Mouse (Mus musculus): ENCODE results near the gene Eea1. TPM values are rescaled to one million over a fixed set of nuclear protein-coding genes. Genes with fewer than 3 reads are reported as not detected.
A peak's percentile ranks its signal among the peaks of the same experiment; 100 is the strongest.

Eea1 gene
- polyA plus RNA-seq, 1 experiment from 2014 or later: 24.4 TPM

- WGBS: 69% methylated on average over 2 of the region's 2 CpGs
Measured at GRCm38 (mm10) chr10:96017418-96017817, 77.0 kb downstream of the Eea1 start.

GRCm38 (mm10) chr10:96033356-96033984 is 93.0 kb downstream of the Eea1 start:
- H3K4me1 ChIP-seq: no peaks in the 10 kb centered on the region
- no peak overlapping the region for H3K9ac ChIP-seq
- no peak for ATAC-seq (ENCODE audit: insufficient number of reproducible peaks, low FRiP score, low TSS enrichment, low read depth)
- no peaks in the 10 kb centered on the region for H3K9me3 ChIP-seq
- no peak overlapping the region for H3K4me3 ChIP-seq
- H3K36me3 ChIP-seq: peaks cover 6% of the 10 kb centered on the region; the same call in 1 of the 2 replicates
- H3K27me3 ChIP-seq: no peaks in the 10 kb centered on the region
- H3K27ac ChIP-seq: no peak overlapping the region
- H3K4me2 ChIP-seq: no peak overlapping the region
- WGBS: 51% methylated on average over 10 of the region's 10 CpGs

More at GRCm38 (mm10) chr10:96017418-96017817, 77.0 kb downstream of the Eea1 start:
- Histone ChIP-seq H3K27ac (no peak overlapping the region), H3K27me3 (no peaks in the 10 kb centered on the region), H3K4me2 (no peak overlapping the region), H3K9ac (no peak overlapping the region), H3K36me3 (peaks cover 33% of the 10 kb centered on the region), H3K4me3 (no peak overlapping the region), H3K9me3 (no peaks in the 10 kb centered on the region), H3K4me1 (no peaks in the 10 kb centered on the region)
- ATAC-seq (ENCODE audit: insufficient number of reproducible peaks, low FRiP score, low TSS enrichment, low read depth): no peak

DNA sequence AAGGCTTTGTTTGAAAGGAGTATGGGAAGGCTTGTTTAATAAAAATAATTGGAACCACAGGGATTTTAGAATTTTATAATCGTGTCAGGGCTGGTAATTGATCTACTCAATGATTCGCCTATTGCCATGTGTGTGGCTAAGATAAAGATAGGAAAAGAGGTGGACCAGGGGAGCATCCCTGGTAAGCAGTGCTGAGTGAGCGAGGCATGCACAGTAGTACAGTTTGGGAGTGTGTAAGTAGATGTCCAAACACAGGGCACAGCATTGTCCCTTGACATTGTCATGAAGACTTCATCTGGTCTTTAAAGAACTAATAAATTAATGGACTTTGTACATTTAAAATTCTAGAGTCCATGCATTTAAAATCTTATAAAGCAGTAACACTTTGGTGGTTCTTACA is 93.7 kb downstream of the Eea1 start:
- no peaks in the 10 kb centered on the region for H3K4me1 ChIP-seq
- WGBS: 72% methylated on average over 3 of the region's 3 CpGs
- no peaks in the 10 kb centered on the region for H3K27me3 ChIP-seq
- H3K36me3 ChIP-seq: peaks cover 12% of the 10 kb centered on the region
- no peak overlapping the region for H3K4me3 ChIP-seq
- no peaks in the 10 kb centered on the region for H3K9me3 ChIP-seq
- H3K4me2 ChIP-seq: no peak overlapping the region
- no peak overlapping the region for H3K9ac ChIP-seq
- H3K27ac ChIP-seq: no peak overlapping the region
- ATAC-seq (ENCODE audit: insufficient number of reproducible peaks, low FRiP score, low TSS enrichment, low read depth): no peak

DNA sequence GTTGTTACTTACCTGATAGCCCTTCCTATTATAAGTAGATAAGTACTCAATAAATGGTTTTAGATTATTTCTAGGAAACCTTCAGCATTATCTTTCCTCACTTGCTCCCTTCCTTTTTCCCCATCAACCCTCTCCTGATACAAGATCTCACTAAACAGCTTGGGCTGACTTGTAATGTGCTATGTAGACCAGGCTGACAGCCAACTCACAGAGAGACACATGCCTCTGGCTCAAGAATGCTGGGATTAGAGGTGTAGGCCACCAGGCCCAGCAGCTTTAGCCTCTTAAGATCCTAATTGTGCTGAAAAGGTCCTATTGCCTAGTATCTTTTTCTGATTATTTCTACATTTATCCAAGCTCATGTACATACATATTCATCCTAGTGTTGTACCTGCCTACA is 95.5 kb downstream of the Eea1 start:
- H3K27me3 ChIP-seq: no peaks in the 10 kb centered on the region
- H3K4me1 ChIP-seq: no peaks in the 10 kb centered on the region
- H3K27ac ChIP-seq: no peak overlapping the region
- no peak for ATAC-seq (ENCODE audit: insufficient number of reproducible peaks, low FRiP score, low TSS enrichment, low read depth)
- H3K36me3 ChIP-seq: peaks cover 24% of the 10 kb centered on the region
- no peak overlapping the region for H3K4me3 ChIP-seq
- H3K9ac ChIP-seq: no peak overlapping the region
- no peaks in the 10 kb centered on the region for H3K9me3 ChIP-seq
- no peak overlapping the region for H3K4me2 ChIP-seq

GRCm38 (mm10) chr10:96044216-96044615 is 103.8 kb downstream of the Eea1 start:
- Histone ChIP-seq H3K27me3 (no peaks in the 10 kb centered on the region), H3K4me3 (no peak overlapping the region), H3K4me1 (no peaks in the 10 kb centered on the region), H3K27ac (no peak overlapping the region), H3K9me3 (no peaks in the 10 kb centered on the region), H3K9ac (no peak overlapping the region), H3K4me2 (no peak overlapping the region), H3K36me3 (peaks cover 22% of the 10 kb centered on the region)
- 93% methylated on average over 2 of the region's 2 CpGs for WGBS
- ATAC-seq (ENCODE audit: insufficient number of reproducible peaks, low FRiP score, low TSS enrichment, low read depth): no peak

- ATAC-seq (ENCODE audit: insufficient number of reproducible peaks, low FRiP score, low TSS enrichment, low read depth): no peak
- WGBS: 39% methylated on average over 9 of the region's 9 CpGs
- H3K27me3 ChIP-seq: no peaks in the 10 kb centered on the region
- H3K4me2 ChIP-seq: no peak overlapping the region
- no peak overlapping the region for H3K4me3 ChIP-seq
- peaks cover 3% of the 10 kb centered on the region; the same call in 1 of the 2 replicates for H3K36me3 ChIP-seq
- H3K27ac ChIP-seq: no peak overlapping the region
- H3K9me3 ChIP-seq: no peaks in the 10 kb centered on the region
- no peaks in the 10 kb centered on the region for H3K4me1 ChIP-seq
- no peak overlapping the region for H3K9ac ChIP-seq
Measured at GRCm38 (mm10) chr10:96047960-96048536, 107.6 kb downstream of the Eea1 start.

DNA sequence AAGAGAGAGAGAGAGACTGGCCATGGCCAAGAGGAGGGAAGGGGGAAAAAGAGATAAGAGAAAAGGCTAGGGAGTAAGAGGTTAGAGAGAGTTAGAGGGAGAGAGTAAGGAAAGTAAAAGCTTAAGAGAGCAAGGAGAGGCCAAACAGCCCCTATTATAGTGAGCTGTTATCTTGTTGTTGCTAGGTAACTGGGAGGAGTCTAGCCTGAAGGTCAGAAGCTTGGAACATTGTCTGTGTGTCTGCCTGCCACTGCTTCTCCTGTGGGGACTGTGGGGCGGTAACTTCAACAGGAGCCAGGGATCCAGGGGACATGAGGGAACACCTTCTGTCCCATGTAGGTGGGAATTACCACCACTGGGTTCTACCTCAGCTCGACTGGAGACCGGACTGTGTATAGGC is 108.1 kb downstream of the Eea1 start:
- Histone ChIP-seq H3K4me1 (no peaks in the 10 kb centered on the region), H3K4me2 (no peak overlapping the region), H3K9ac (no peak overlapping the region), H3K36me3 (peaks cover 3% of the 10 kb centered on the region; the same call in 1 of the 2 replicates), H3K27ac (no peak overlapping the region), H3K9me3 (no peaks in the 10 kb centered on the region), H3K4me3 (no peak overlapping the region), H3K27me3 (no peaks in the 10 kb centered on the region)
- ATAC-seq (ENCODE audit: insufficient number of reproducible peaks, low FRiP score, low TSS enrichment, low read depth): no peak
- WGBS: 86% methylated on average over 3 of the region's 3 CpGs

DNA sequence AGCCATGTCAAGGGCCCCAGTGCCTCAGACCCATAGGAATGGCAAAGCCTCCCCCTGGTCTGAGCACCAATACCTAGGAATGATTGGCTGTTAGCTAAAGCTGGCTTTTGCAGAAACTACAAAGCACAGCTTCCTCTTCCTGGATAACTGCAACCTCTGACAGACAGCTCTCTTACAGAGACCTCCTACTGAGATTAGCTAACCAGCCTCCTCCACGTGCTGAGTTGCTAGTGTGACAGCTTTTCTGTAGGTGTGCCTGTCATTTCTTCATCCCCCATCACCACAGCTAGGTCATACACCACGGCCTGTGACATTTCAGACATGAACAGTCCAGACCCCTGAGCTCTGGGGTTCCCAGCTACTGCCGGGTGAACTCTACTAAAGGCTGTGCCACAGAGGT is 126.9 kb downstream of the Eea1 start:
- ATAC-seq (ENCODE audit: insufficient number of reproducible peaks, low FRiP score, low TSS enrichment, low read depth): no peak
- 53% methylated on average over 3 of the region's 3 CpGs for WGBS
- no peaks in the 10 kb centered on the region for H3K27me3 ChIP-seq
- no peaks in the 10 kb centered on the region for H3K9me3 ChIP-seq
- no peak overlapping the region for H3K4me2 ChIP-seq
- no peaks in the 10 kb centered on the region for H3K4me1 ChIP-seq
- no peak overlapping the region for H3K4me3 ChIP-seq
- no peak overlapping the region for H3K27ac ChIP-seq
- no peak overlapping the region for H3K9ac ChIP-seq
- no peaks in the 10 kb centered on the region for H3K36me3 ChIP-seq

- no peak overlapping the region for H3K4me2 ChIP-seq
- H3K36me3 ChIP-seq: no peaks in the 10 kb centered on the region
- H3K27ac ChIP-seq: no peak overlapping the region
- H3K9me3 ChIP-seq: no peaks in the 10 kb centered on the region
- WGBS: 84% methylated on average over 7 of the region's 7 CpGs
- H3K9ac ChIP-seq: no peak overlapping the region
- H3K27me3 ChIP-seq: no peaks in the 10 kb centered on the region
- H3K4me1 ChIP-seq: no peaks in the 10 kb centered on the region
- ATAC-seq (ENCODE audit: insufficient number of reproducible peaks, low FRiP score, low TSS enrichment, low read depth): no peak
- H3K4me3 ChIP-seq: no peak overlapping the region
Measured at GRCm38 (mm10) chr10:96074386-96074785, 133.9 kb downstream of the Eea1 start.

DNA sequence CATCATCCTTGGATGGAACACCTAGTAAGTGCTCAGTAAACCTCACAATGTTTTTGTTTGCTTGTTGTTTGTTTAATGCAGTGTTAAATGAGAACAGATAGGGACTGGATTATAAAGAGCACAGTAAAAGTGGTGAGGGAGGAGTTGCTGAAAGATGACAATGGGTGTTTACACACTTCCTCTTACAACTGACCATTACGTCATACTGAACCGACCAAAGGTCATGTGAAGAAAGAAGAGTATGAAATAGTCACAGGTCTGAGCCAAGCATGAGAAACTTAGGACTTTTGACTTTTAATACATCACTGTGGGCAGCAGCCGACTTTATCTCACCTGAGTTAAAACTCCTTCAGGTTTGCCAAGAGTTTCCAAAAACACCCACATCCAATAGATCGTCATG is 135.0 kb downstream of the Eea1 start:
- Histone ChIP-seq H3K9ac (no peak overlapping the region), H3K27ac (no peak overlapping the region), H3K4me1 (no peaks in the 10 kb centered on the region), H3K4me3 (no peak overlapping the region), H3K4me2 (no peak overlapping the region), H3K9me3 (no peaks in the 10 kb centered on the region), H3K36me3 (no peaks in the 10 kb centered on the region), H3K27me3 (no peaks in the 10 kb centered on the region)
- no peak for ATAC-seq (ENCODE audit: insufficient number of reproducible peaks, low FRiP score, low TSS enrichment, low read depth)
- WGBS: 60% methylated on average over 4 of the region's 4 CpGs

DNA sequence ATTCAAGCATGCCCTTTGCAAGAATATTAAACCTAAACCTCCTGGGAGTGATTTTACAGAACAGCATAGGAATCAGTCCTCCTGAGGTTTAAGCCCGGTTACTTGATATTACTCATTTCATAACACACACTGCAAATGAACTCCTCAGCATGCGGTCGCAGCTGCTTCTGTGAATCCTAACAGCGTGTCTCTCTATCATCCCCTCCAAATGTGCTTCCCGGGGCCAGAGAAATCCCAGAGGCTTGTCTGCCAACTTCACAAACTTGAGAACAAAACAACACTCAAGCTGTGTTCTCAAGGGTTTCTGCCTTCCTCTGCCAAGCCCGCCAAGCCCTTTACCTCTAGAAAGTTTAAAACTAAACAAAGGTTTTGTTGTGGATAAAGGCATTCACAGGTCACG is 135.4 kb downstream of the Eea1 start:
- peak overlapping the region; percentile 29; the same call in 1 of the 2 replicates for H3K27ac ChIP-seq
- no peak overlapping the region for H3K4me2 ChIP-seq
- no peak for ATAC-seq (ENCODE audit: insufficient number of reproducible peaks, low FRiP score, low TSS enrichment, low read depth)
- 20% methylated on average over 7 of the region's 7 CpGs for WGBS
- no peak overlapping the region for H3K4me3 ChIP-seq
- no peaks in the 10 kb centered on the region for H3K27me3 ChIP-seq
- no peaks in the 10 kb centered on the region for H3K9me3 ChIP-seq
- no peak overlapping the region for H3K9ac ChIP-seq
- no peaks in the 10 kb centered on the region for H3K4me1 ChIP-seq
- no peaks in the 10 kb centered on the region for H3K36me3 ChIP-seq

DNA sequence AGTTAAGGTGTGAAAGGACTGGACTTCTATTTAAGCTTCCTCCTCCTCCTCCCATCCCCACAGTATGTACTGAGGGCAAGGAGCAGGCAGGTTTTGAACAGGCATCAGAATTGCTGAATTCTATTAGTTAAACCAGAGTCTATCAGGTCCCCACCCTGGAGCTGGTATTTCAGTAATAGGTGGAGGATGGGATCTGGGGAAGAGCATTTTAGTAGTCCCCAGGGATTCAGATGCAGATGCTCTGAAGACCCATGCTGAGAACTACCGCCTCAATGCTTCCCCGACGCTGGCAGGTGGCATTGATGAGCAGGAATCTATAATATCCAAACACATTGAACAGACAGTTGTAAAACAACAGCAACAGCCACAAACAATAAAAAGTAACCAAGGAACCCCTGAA is 136.0 kb downstream of the Eea1 start:
- H3K4me2 ChIP-seq: no peak overlapping the region
- no peak for ATAC-seq (ENCODE audit: insufficient number of reproducible peaks, low FRiP score, low TSS enrichment, low read depth)
- 59% methylated on average over 3 of the region's 3 CpGs for WGBS
- H3K9ac ChIP-seq: no peak overlapping the region
- H3K4me1 ChIP-seq: no peaks in the 10 kb centered on the region
- no peaks in the 10 kb centered on the region for H3K27me3 ChIP-seq
- H3K27ac ChIP-seq: no peak overlapping the region
- H3K4me3 ChIP-seq: no peak overlapping the region
- H3K36me3 ChIP-seq: no peaks in the 10 kb centered on the region
- no peaks in the 10 kb centered on the region for H3K9me3 ChIP-seq
